Mouse (Mus musculus): ENCODE data around the gene Tspan10. TPM values are rescaled to one million over a fixed set of nuclear protein-coding genes. Genes with fewer than 3 reads are reported as not detected.

Gene Tspan10
- not detected for polyA plus RNA-seq (2012; fragmentation: generic; extraction: Trizol)

DNA sequence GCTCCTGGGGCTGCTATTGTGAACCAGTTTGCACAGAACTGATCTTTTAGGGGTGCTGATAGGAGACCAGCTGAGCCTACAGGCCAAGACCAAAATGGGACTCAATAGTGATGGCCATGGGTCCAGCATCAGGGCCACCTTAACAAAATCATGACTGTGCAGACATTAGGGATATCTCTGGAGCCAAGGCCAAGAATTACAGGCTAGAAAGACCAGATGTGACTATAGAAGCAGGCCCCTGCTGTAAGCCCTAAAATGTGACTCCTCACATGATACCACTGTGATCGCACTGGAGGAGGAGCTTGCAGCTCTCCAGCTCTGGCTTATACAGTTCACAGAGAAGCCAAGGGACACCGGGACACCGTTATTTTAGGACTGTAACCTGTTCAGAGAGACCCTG is at the start of gene Tspan10:
TSS of gene Tspan10 (plus strand) at position 301 of the 400 bp plus-strand sequence.
- TF ChIP-seq MAX (IDR thresholded peaks at IDR 0.05; ENCODE audit: low read depth) (no peak), SRF (IDR thresholded peaks at IDR 0.05; ENCODE audit: control insufficient read depth, insufficient read length, low read depth) (no peak), POLR2A (IDR thresholded peaks at IDR 0.05; ENCODE audit: insufficient read length, low read depth) (no peak), MYOD1 (IDR thresholded peaks at IDR 0.05; ENCODE audit: control insufficient read depth in 1 of 3, insufficient read length in 2 of 3, low read depth in 2 of 3) (no peak)
- Histone ChIP-seq H3K4me3 (no peak within 1 kb of the TSS), H3K36me3 (ENCODE audit: control insufficient read depth, insufficient read depth) (no peaks in the 10 kb centered on the region)

DNA sequence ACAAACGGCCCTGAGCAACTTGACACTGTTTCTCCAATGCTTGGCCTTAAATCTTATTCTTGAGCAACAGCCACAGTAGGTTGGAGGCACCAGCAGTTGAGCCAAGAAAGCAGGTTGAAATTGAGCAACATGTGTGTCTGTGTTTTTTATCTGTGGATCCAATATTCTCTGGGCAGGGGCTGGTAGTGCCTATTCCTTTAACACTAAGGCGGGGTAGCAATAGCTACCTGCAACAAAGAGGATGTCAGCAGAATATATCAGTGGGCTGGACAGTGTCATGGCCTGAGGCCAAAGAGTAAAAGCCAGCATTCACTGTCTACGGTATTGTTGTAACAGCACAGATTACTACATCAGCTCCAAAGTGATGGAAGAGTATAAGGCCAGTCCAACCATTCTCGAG is 46.8 kb upstream of the Tspan10 start:
- Histone ChIP-seq H3K36me3 (ENCODE audit: control insufficient read depth, insufficient read depth) (peaks cover 49% of the 10 kb centered on the region), H3K4me2 (ENCODE audit: low read depth) (no peak overlapping the region), H3K4me3 (no peak overlapping the region), H3ac (ENCODE audit: control insufficient read depth, insufficient read length) (no peak overlapping the region), H3K79me2 (ENCODE audit: control insufficient read depth, insufficient read depth) (peaks cover 9% of the 10 kb centered on the region), H3K27me3 (ENCODE audit: control insufficient read depth, insufficient read depth, insufficient read length) (no peaks in the 10 kb centered on the region)
- TF ChIP-seq TCF12 (IDR thresholded peaks at IDR 0.05; ENCODE audit: insufficient read depth, poor library complexity, severe bottlenecking): no peak
- no peak for TF ChIP-seq SRF (IDR thresholded peaks at IDR 0.05; ENCODE audit: control insufficient read depth, insufficient read length, low read depth)
- no peak for TF ChIP-seq POLR2AphosphoS2 (IDR thresholded peaks at IDR 0.05; ENCODE audit: insufficient read length, low read depth)
- no peak for TF ChIP-seq E2F4 (IDR thresholded peaks at IDR 0.05; ENCODE audit: insufficient read depth)
- no peak for TF ChIP-seq MAX (IDR thresholded peaks at IDR 0.05; ENCODE audit: low read depth)
- no peak for TF ChIP-seq CEBPB (IDR thresholded peaks at IDR 0.05; ENCODE audit: insufficient read depth, poor library complexity, severe bottlenecking)
- no peak for TF ChIP-seq MYOD1 (IDR thresholded peaks at IDR 0.05; ENCODE audit: control insufficient read depth in 1 of 3, insufficient read length in 2 of 3, low read depth in 2 of 3)
- TF ChIP-seq USF1 (IDR thresholded peaks at IDR 0.05; ENCODE audit: low read depth): no peak
- no peak for TF ChIP-seq POLR2A (IDR thresholded peaks at IDR 0.05; ENCODE audit: insufficient read length, low read depth)
- no peak for TF ChIP-seq TCF3 (IDR thresholded peaks at IDR 0.05; ENCODE audit: insufficient read length, low read depth)

More for the DNA sequence above, at the start of gene Tspan10:
- H3K79me2 ChIP-seq (ENCODE audit: control insufficient read depth, insufficient read depth): no peaks in the 10 kb centered on the region
- no peak within 1 kb of the TSS for H3ac ChIP-seq (ENCODE audit: control insufficient read depth, insufficient read length)
- peaks cover 5% of the 10 kb centered on the region for H3K27me3 ChIP-seq (ENCODE audit: control insufficient read depth, insufficient read depth, insufficient read length)
- no peak within 1 kb of the TSS for H3K4me2 ChIP-seq (ENCODE audit: low read depth)

DNA sequence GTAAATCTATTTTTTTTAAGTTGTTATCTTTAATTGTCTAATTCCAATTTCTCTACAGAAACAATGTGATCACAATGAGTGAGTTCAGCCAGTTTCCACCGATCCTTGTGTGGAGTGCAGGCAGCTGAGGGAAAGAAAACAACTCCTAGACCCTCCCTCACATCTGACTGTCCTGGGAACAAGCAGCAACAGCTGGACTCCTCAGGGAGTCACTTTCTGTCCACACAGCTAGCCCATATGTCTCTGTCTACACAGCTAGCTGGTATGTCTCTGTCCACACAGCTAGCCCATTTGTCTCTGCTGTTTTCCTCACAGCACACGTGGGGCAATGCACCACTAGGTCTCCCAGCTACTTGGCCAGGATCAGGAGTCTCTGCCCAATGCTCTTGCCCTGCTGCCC is 44.8 kb upstream of the Tspan10 start:
- no peak overlapping the region for H3ac ChIP-seq (ENCODE audit: control insufficient read depth, insufficient read length)
- H3K27me3 ChIP-seq (ENCODE audit: control insufficient read depth, insufficient read depth, insufficient read length): no peaks in the 10 kb centered on the region
- H3K36me3 ChIP-seq (ENCODE audit: control insufficient read depth, insufficient read depth): peaks cover 60% of the 10 kb centered on the region
- no peak overlapping the region for H3K4me3 ChIP-seq
- H3K79me2 ChIP-seq (ENCODE audit: control insufficient read depth, insufficient read depth): peaks cover 9% of the 10 kb centered on the region
- TF ChIP-seq MYOD1 (IDR thresholded peaks at IDR 0.05; ENCODE audit: control insufficient read depth in 1 of 3, insufficient read length in 2 of 3, low read depth in 2 of 3) (peak in 2 of 3 experiments; percentile 43 to 81), TCF3 (IDR thresholded peaks at IDR 0.05; ENCODE audit: insufficient read length, low read depth) (no peak), MYOG (IDR thresholded peaks at IDR 0.05; ENCODE audit: control insufficient read depth in 1 of 3, insufficient read depth in 1 of 3, insufficient read length in 2 of 3, low read depth in 2 of 3) (no peak), POLR2AphosphoS2 (IDR thresholded peaks at IDR 0.05; ENCODE audit: insufficient read length, low read depth) (no peak)
- H3K4me2 ChIP-seq (ENCODE audit: low read depth): no peak overlapping the region

DNA sequence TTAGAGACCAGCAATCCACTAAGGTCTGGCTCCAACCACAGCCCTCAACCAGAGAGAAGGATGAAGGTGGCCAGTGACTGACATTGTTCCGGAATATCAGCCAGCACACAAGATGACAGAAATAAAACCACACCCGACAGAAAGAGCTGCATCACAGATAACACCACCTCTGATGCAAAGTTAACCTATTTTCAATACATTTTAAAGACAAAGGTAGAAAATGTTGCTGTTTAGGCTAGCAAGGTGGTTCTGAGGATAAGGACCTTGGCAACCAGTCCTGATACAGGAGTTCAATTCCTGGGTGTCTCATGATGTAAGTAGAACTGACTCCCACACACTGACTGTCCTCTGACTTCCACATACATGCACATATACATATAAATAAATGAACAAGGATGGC is 43.1 kb upstream of the Tspan10 start:
- no peak overlapping the region for H3ac ChIP-seq (ENCODE audit: control insufficient read depth, insufficient read length)
- H3K4me3 ChIP-seq: no peak overlapping the region
- H3K79me2 ChIP-seq (ENCODE audit: control insufficient read depth, insufficient read depth): peaks cover 9% of the 10 kb centered on the region
- peaks cover 73% of the 10 kb centered on the region for H3K36me3 ChIP-seq (ENCODE audit: control insufficient read depth, insufficient read depth)
- no peaks in the 10 kb centered on the region for H3K27me3 ChIP-seq (ENCODE audit: control insufficient read depth, insufficient read depth, insufficient read length)
- TF ChIP-seq POLR2A (IDR thresholded peaks at IDR 0.05; ENCODE audit: insufficient read length, low read depth) (no peak), REST (IDR thresholded peaks at IDR 0.05; ENCODE audit: insufficient read depth, insufficient read length) (no peak), SRF (IDR thresholded peaks at IDR 0.05; ENCODE audit: control insufficient read depth, insufficient read length, low read depth) (no peak), CEBPB (IDR thresholded peaks at IDR 0.05; ENCODE audit: insufficient read depth, poor library complexity, severe bottlenecking) (no peak), E2F4 (IDR thresholded peaks at IDR 0.05; ENCODE audit: insufficient read depth) (no peak), MYOD1 (IDR thresholded peaks at IDR 0.05; ENCODE audit: control insufficient read depth in 1 of 3, insufficient read length in 2 of 3, low read depth in 2 of 3) (no peak), USF1 (IDR thresholded peaks at IDR 0.05; ENCODE audit: low read depth) (no peak), TCF3 (IDR thresholded peaks at IDR 0.05; ENCODE audit: insufficient read length, low read depth) (no peak), MAX (IDR thresholded peaks at IDR 0.05; ENCODE audit: low read depth) (no peak)
- H3K4me2 ChIP-seq (ENCODE audit: low read depth): no peak overlapping the region

DNA sequence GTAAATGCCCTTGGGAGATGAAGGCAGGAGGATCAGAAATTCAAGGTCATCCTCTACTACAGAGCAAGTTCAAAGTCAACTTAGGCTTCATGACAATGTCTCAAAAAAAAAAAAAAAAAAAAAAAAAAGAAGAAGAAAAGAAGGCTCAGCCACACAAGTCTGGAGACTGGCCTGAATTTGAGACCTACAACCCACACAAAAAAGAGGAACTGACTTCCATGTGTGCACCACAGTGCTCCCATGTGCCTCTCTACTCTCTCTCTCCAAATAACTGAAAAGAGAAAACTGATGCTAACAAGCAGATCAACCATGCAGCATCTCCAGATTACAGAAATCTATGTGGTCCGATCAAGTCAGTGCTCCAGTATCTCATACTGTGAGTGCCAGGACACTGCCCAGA is 37.6 kb upstream of the Tspan10 start:
- no peak for TF ChIP-seq CEBPB (IDR thresholded peaks at IDR 0.05; ENCODE audit: insufficient read depth, poor library complexity, severe bottlenecking)
- no peak for TF ChIP-seq MYOD1 (IDR thresholded peaks at IDR 0.05; ENCODE audit: control insufficient read depth in 1 of 3, insufficient read length in 2 of 3, low read depth in 2 of 3)
- TF ChIP-seq POLR2A (IDR thresholded peaks at IDR 0.05; ENCODE audit: insufficient read length, low read depth): no peak
- TF ChIP-seq TCF12 (IDR thresholded peaks at IDR 0.05; ENCODE audit: insufficient read depth, poor library complexity, severe bottlenecking): no peak
- TF ChIP-seq REST (IDR thresholded peaks at IDR 0.05; ENCODE audit: insufficient read depth, insufficient read length): no peak
- no peak for TF ChIP-seq SRF (IDR thresholded peaks at IDR 0.05; ENCODE audit: control insufficient read depth, insufficient read length, low read depth)
- TF ChIP-seq USF1 (IDR thresholded peaks at IDR 0.05; ENCODE audit: low read depth): no peak
- TF ChIP-seq MYOG (IDR thresholded peaks at IDR 0.05; ENCODE audit: control insufficient read depth in 1 of 3, insufficient read depth in 1 of 3, insufficient read length in 2 of 3, low read depth in 2 of 3): no peak
- TF ChIP-seq POLR2AphosphoS2 (IDR thresholded peaks at IDR 0.05; ENCODE audit: insufficient read length, low read depth): no peak
- TF ChIP-seq TCF3 (IDR thresholded peaks at IDR 0.05; ENCODE audit: insufficient read length, low read depth): no peak
- TF ChIP-seq MAX (IDR thresholded peaks at IDR 0.05; ENCODE audit: low read depth): no peak
- Histone ChIP-seq H3K27me3 (ENCODE audit: control insufficient read depth, insufficient read depth, insufficient read length) (no peaks in the 10 kb centered on the region), H3K4me3 (no peak overlapping the region), H3K4me2 (ENCODE audit: low read depth) (no peak overlapping the region), H3K79me2 (ENCODE audit: control insufficient read depth, insufficient read depth) (no peaks in the 10 kb centered on the region), H3K36me3 (ENCODE audit: control insufficient read depth, insufficient read depth) (peaks cover 78% of the 10 kb centered on the region), H3ac (ENCODE audit: control insufficient read depth, insufficient read length) (no peak overlapping the region)
